Mouse (Mus musculus): ENCODE results near the gene Nup107. TPM values are rescaled to one million over a fixed set of nuclear protein-coding genes. Genes with fewer than 3 reads are reported as not detected.

The Nup107 gene
- polyA plus RNA-seq, 1 experiment from 2014 or later, result 39.1 TPM

- H3K9me3 ChIP-seq (ENCODE audit: control insufficient read depth, low read length), result no peaks in the 10 kb centered on the region
- H3K27me3 ChIP-seq (ENCODE audit: control insufficient read depth, insufficient read depth, low read length), result no peaks in the 10 kb centered on the region
- DNase-seq (ENCODE audit: low spot score), result no peak
- no peak overlapping the region for H3K27ac ChIP-seq
- H3K4me2 ChIP-seq (replicated peaks), result peak overlapping the region; percentile 64
- ATAC-seq (ENCODE audit: low FRiP score), result no peak; the same call in 1 of the 2 replicates
- H3K4me3 ChIP-seq (replicated peaks; ENCODE audit: low read length), result peak overlapping the region; percentile 96
- peaks cover 17% of the 10 kb centered on the region for H3K36me3 ChIP-seq (replicated peaks; ENCODE audit: control insufficient read depth, insufficient read depth)
- peak overlapping the region; percentile 100 for H3K9ac ChIP-seq
- WGBS, result 73% methylated on average over 5 of the region's 5 CpGs
- peaks cover 13% of the 10 kb centered on the region for H3K4me1 ChIP-seq (replicated peaks; ENCODE audit: control insufficient read depth, insufficient read depth, low read length)
These were observed 81.1 kb downstream of the Nup107 start for GRCm38 (mm10) chr10:117711408-117711807.

GRCm38 (mm10) chr10:117710604-117711141 is 81.8 kb downstream of the Nup107 start, which contains the start of gene Mdm2:
Gene Mdm2, minus strand, starts transcription at chr10:117710758.
- peak; percentile 94 for ATAC-seq (ENCODE audit: low FRiP score)
- peaks cover 13% of the 10 kb centered on the region for H3K4me1 ChIP-seq (replicated peaks; ENCODE audit: control insufficient read depth, insufficient read depth, low read length)
- peak within 1 kb of the TSS; percentile 100 for H3K27ac ChIP-seq
- H3K4me2 ChIP-seq (replicated peaks), result peak within 1 kb of the TSS; percentile 81
- H3K36me3 ChIP-seq (replicated peaks; ENCODE audit: control insufficient read depth, insufficient read depth), result peaks cover 23% of the 10 kb centered on the region
- H3K9ac ChIP-seq, result peak within 1 kb of the TSS; percentile 100
- H3K9me3 ChIP-seq (ENCODE audit: control insufficient read depth, low read length), result no peaks in the 10 kb centered on the region
- H3K27me3 ChIP-seq (ENCODE audit: control insufficient read depth, insufficient read depth, low read length), result no peaks in the 10 kb centered on the region
- under 1% methylated on average over 52 of the region's 52 CpGs for WGBS
- H3K4me3 ChIP-seq (replicated peaks; ENCODE audit: low read length), result peak within 1 kb of the TSS; percentile 96
- peak; percentile 98 for DNase-seq (ENCODE audit: low spot score)

GRCm38 (mm10) chr10:117709930-117710603 is 82.4 kb downstream of the Nup107 start:
- H3K9me3 ChIP-seq (ENCODE audit: control insufficient read depth, low read length), result no peaks in the 10 kb centered on the region
- H3K9ac ChIP-seq, result peak overlapping the region; percentile 100
- H3K4me1 ChIP-seq (replicated peaks; ENCODE audit: control insufficient read depth, insufficient read depth, low read length), result peaks cover 13% of the 10 kb centered on the region
- 1% methylated on average over 59 of the region's 71 CpGs for WGBS
- H3K36me3 ChIP-seq (replicated peaks; ENCODE audit: control insufficient read depth, insufficient read depth), result peaks cover 29% of the 10 kb centered on the region
- ATAC-seq (ENCODE audit: low FRiP score) (peak; percentile 72), DNase-seq (ENCODE audit: low spot score) (peak; percentile 81)
- no peaks in the 10 kb centered on the region for H3K27me3 ChIP-seq (ENCODE audit: control insufficient read depth, insufficient read depth, low read length)
- H3K4me3 ChIP-seq (replicated peaks; ENCODE audit: low read length), result peak overlapping the region; percentile 96
- peak overlapping the region; percentile 81 for H3K4me2 ChIP-seq (replicated peaks)
- peak overlapping the region; percentile 100 for H3K27ac ChIP-seq

- H3K4me1 ChIP-seq (replicated peaks; ENCODE audit: control insufficient read depth, insufficient read depth, low read length), result peaks cover 13% of the 10 kb centered on the region
- ATAC-seq (ENCODE audit: low FRiP score) (no peak), DNase-seq (ENCODE audit: low spot score) (no peak)
- no peak overlapping the region for H3K27ac ChIP-seq
- H3K4me2 ChIP-seq (replicated peaks), result peak overlapping the region; percentile 81
- peaks cover 36% of the 10 kb centered on the region for H3K36me3 ChIP-seq (replicated peaks; ENCODE audit: control insufficient read depth, insufficient read depth)
- WGBS, result 56% methylated on average over 12 of the region's 12 CpGs
- no peaks in the 10 kb centered on the region for H3K9me3 ChIP-seq (ENCODE audit: control insufficient read depth, low read length)
- H3K9ac ChIP-seq, result peak overlapping the region; percentile 100
- peak overlapping the region; percentile 96 for H3K4me3 ChIP-seq (replicated peaks; ENCODE audit: low read length)
- H3K27me3 ChIP-seq (ENCODE audit: control insufficient read depth, insufficient read depth, low read length), result no peaks in the 10 kb centered on the region
These were observed 83.1 kb downstream of the Nup107 start for GRCm38 (mm10) chr10:117709326-117709830.

- no peak for ATAC-seq (ENCODE audit: low FRiP score)
- H3K4me3 ChIP-seq (replicated peaks; ENCODE audit: low read length), result peak overlapping the region; percentile 96
- no peaks in the 10 kb centered on the region for H3K9me3 ChIP-seq (ENCODE audit: control insufficient read depth, low read length)
- 83% methylated on average over 9 of the region's 9 CpGs for WGBS
- H3K4me1 ChIP-seq (replicated peaks; ENCODE audit: control insufficient read depth, insufficient read depth, low read length), result peaks cover 13% of the 10 kb centered on the region
- no peak for DNase-seq (ENCODE audit: low spot score)
- H3K4me2 ChIP-seq (replicated peaks), result peak overlapping the region; percentile 81
- no peaks in the 10 kb centered on the region for H3K27me3 ChIP-seq (ENCODE audit: control insufficient read depth, insufficient read depth, low read length)
- peaks cover 41% of the 10 kb centered on the region for H3K36me3 ChIP-seq (replicated peaks; ENCODE audit: control insufficient read depth, insufficient read depth)
- peak overlapping the region; percentile 14; the same call in 1 of the 2 replicates for H3K9ac ChIP-seq
- no peak overlapping the region for H3K27ac ChIP-seq
These were observed 83.6 kb downstream of the Nup107 start for GRCm38 (mm10) chr10:117708856-117709255.

GRCm38 (mm10) chr10:117708376-117708775 is 84.1 kb downstream of the Nup107 start:
- no peak overlapping the region for H3K4me3 ChIP-seq (replicated peaks; ENCODE audit: low read length)
- H3K27ac ChIP-seq, result no peak overlapping the region
- ATAC-seq (ENCODE audit: low FRiP score), result no peak
- H3K9me3 ChIP-seq (ENCODE audit: control insufficient read depth, low read length), result no peaks in the 10 kb centered on the region
- H3K4me2 ChIP-seq (replicated peaks), result peak overlapping the region; percentile 81
- no peak overlapping the region for H3K9ac ChIP-seq
- H3K36me3 ChIP-seq (replicated peaks; ENCODE audit: control insufficient read depth, insufficient read depth), result peaks cover 46% of the 10 kb centered on the region
- no peak for DNase-seq (ENCODE audit: low spot score)
- H3K4me1 ChIP-seq (replicated peaks; ENCODE audit: control insufficient read depth, insufficient read depth, low read length), result peaks cover 13% of the 10 kb centered on the region
- WGBS, result 96% methylated on average over 2 of the region's 2 CpGs
- H3K27me3 ChIP-seq (ENCODE audit: control insufficient read depth, insufficient read depth, low read length), result no peaks in the 10 kb centered on the region

- H3K36me3 ChIP-seq (replicated peaks; ENCODE audit: control insufficient read depth, insufficient read depth), result peaks cover 55% of the 10 kb centered on the region
- no peak overlapping the region for H3K4me2 ChIP-seq (replicated peaks)
- ATAC-seq (ENCODE audit: low FRiP score) (no peak), DNase-seq (ENCODE audit: low spot score) (no peak)
- H3K4me3 ChIP-seq (replicated peaks; ENCODE audit: low read length), result no peak overlapping the region
- no peak overlapping the region for H3K27ac ChIP-seq
- H3K9me3 ChIP-seq (ENCODE audit: control insufficient read depth, low read length), result no peaks in the 10 kb centered on the region
- H3K9ac ChIP-seq, result no peak overlapping the region
- H3K4me1 ChIP-seq (replicated peaks; ENCODE audit: control insufficient read depth, insufficient read depth, low read length), result peaks cover 13% of the 10 kb centered on the region
- no peaks in the 10 kb centered on the region for H3K27me3 ChIP-seq (ENCODE audit: control insufficient read depth, insufficient read depth, low read length)
- WGBS, result 93% methylated on average over 2 of the region's 2 CpGs
These were observed 85.2 kb downstream of the Nup107 start for GRCm38 (mm10) chr10:117707114-117707838.

GRCm38 (mm10) chr10:117706440-117706839 is 86.1 kb downstream of the Nup107 start:
- DNase-seq (ENCODE audit: low spot score), result no peak
- H3K9ac ChIP-seq, result no peak overlapping the region
- H3K4me2 ChIP-seq (replicated peaks), result no peak overlapping the region
- no peaks in the 10 kb centered on the region for H3K9me3 ChIP-seq (ENCODE audit: control insufficient read depth, low read length)
- no peaks in the 10 kb centered on the region for H3K27me3 ChIP-seq (ENCODE audit: control insufficient read depth, insufficient read depth, low read length)
- 80% methylated on average over 6 of the region's 6 CpGs for WGBS
- H3K4me3 ChIP-seq (replicated peaks; ENCODE audit: low read length), result no peak overlapping the region
- no peak for ATAC-seq (ENCODE audit: low FRiP score)
- peaks cover 13% of the 10 kb centered on the region for H3K4me1 ChIP-seq (replicated peaks; ENCODE audit: control insufficient read depth, insufficient read depth, low read length)
- H3K27ac ChIP-seq, result no peak overlapping the region
- H3K36me3 ChIP-seq (replicated peaks; ENCODE audit: control insufficient read depth, insufficient read depth), result peaks cover 63% of the 10 kb centered on the region

- no peak for ATAC-seq (ENCODE audit: low FRiP score)
- Histone ChIP-seq H3K36me3 (replicated peaks; ENCODE audit: control insufficient read depth, insufficient read depth) (peaks cover 69% of the 10 kb centered on the region), H3K27ac (no peak overlapping the region), H3K4me1 (replicated peaks; ENCODE audit: control insufficient read depth, insufficient read depth, low read length) (peaks cover 13% of the 10 kb centered on the region), H3K4me2 (replicated peaks) (no peak overlapping the region), H3K9ac (no peak overlapping the region), H3K4me3 (replicated peaks; ENCODE audit: low read length) (no peak overlapping the region), H3K27me3 (ENCODE audit: control insufficient read depth, insufficient read depth, low read length) (no peaks in the 10 kb centered on the region), H3K9me3 (ENCODE audit: control insufficient read depth, low read length) (no peaks in the 10 kb centered on the region)
- DNase-seq (ENCODE audit: low spot score), result no peak
These were observed 86.7 kb downstream of the Nup107 start for GRCm38 (mm10) chr10:117705806-117706205.
